Mouse (Mus musculus) cortical plate, adult 2 months (tissue): ENCODE data around the gene Acot13.

Experiments
- CTCF ChIP-seq: fragments of 200-500 bp; IDR thresholded peaks from 2 replicates; pipeline ENCODE4 v1.5.1; 2011; ENCODE audit warnings: mild to moderate bottlenecking, control low read depth, low read length; ENCODE audit not compliant: insufficient read depth; ENCODE audit errors: extremely low read depth
- POLR2A ChIP-seq: fragments of 200-500 bp; IDR thresholded peaks from 2 replicates; pipeline ENCODE4 v1.6.1; 2011; ENCODE audit warnings: mild to moderate bottlenecking, low read length, control low read depth; ENCODE audit not compliant: insufficient read depth; ENCODE audit errors: extremely low read depth

DNA sequence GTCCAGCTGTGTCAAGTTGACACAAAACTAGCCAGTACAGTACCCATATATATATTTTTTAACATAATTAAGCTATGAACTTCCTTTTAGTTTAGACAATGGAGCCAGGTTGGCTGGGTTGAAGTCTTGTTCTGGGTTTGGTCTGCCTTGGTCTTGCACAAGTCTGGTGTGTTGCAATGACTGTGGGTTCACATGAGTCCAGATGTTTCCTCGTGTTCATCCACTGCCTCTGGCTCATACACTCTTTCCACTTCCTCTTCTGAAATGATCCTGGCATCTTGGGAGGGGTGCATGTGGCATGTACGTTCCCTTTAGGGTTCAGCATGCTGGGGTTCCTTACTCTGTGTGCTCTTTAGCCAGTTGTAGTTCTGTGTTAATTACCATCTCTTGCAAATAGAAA is 40.0 kb downstream of the Acot13 start:
- TF ChIP-seq CTCF (no peak), POLR2A (no peak)
